Mouse (Mus musculus) cerebellum, adult 2 months (tissue): ENCODE measurements around the gene Tln1. TPM values are rescaled to one million over a fixed set of nuclear protein-coding genes. Genes with fewer than 3 reads are reported as not detected.
"Not testable (repeated sequence)": the region's sequence is repeated elsewhere in the genome, so short reads cannot be mapped to it uniquely, and the experiment has no call there.

Source experiments
- DNase-seq, 2 experiments: peaks; one replicate each; pipeline ENCODE4 v3.0.0; 2021
- H3K27ac ChIP-seq: fragments of 200-500 bp; 2 replicates; pipeline ENCODE4 v1.5.1; 2012; ENCODE audit warnings: low read length, control low read depth, inconsistent platforms; ENCODE audit not compliant: insufficient read depth
- H3K27me3 ChIP-seq: fragments of 200-500 bp; 2 replicates; pipeline ENCODE4 v1.6.1; 2012; ENCODE audit warnings: inconsistent platforms, mild to moderate bottlenecking, low read length, moderate library complexity; ENCODE audit not compliant: control insufficient read depth, insufficient read depth
- H3K4me1 ChIP-seq: fragments of 200-500 bp; 2 replicates; pipeline ENCODE4 v1.6.1; 2011; ENCODE audit warnings: low read length; ENCODE audit not compliant: control insufficient read depth, insufficient read depth
- H3K4me3 ChIP-seq: fragments of 200-500 bp; replicated peaks from 2 replicates; pipeline ENCODE3; 2011; ENCODE audit warnings: mild to moderate bottlenecking, low read depth, low read length, control low read depth; ENCODE audit not compliant: insufficient read depth
- CTCF ChIP-seq: fragments of 200-500 bp; IDR thresholded peaks from 2 replicates; pipeline ENCODE4 v1.5.1; 2011; ENCODE audit warnings: low read depth, mild to moderate bottlenecking, control low read depth, low read length, moderate library complexity, borderline replicate concordance; ENCODE audit not compliant: insufficient read depth
- POLR2A ChIP-seq: fragments of 200-500 bp; IDR thresholded peaks from 2 replicates; pipeline ENCODE4 v1.6.1; 2011; ENCODE audit warnings: low read length, control low read depth, borderline replicate concordance; ENCODE audit not compliant: insufficient read depth
- WGBS: fragments of 180-500 bp; shearing (Covaris S2); methylation state at CpG from one replicate; pipeline ENCODE4 v1.1.7; 2018; 5-methylcytosine and 5-hydroxymethylcytosine counted together
- polyA plus RNA-seq: library from polyadenylated mRNA; depleted of rRNA; stranded (reverse); fragments of >200 nt; gene quantifications from 2 replicates; pipeline ENCODE4 v1.2.3, GENCODE M21; 2012; rRNA removed

The Tln1 gene
- 48.8 and 53.9 TPM in 2 replicates for polyA plus RNA-seq

- Histone ChIP-seq H3K27ac (peak within 1 kb of the TSS; percentile 77), H3K27me3 (no peaks in the 10 kb centered on the region), H3K4me1 (peaks cover 19% of the 10 kb centered on the region), H3K4me3 (peak within 1 kb of the TSS; percentile 86)
- TF ChIP-seq CTCF (no peak), POLR2A (peak; percentile 75; the same call in 1 of the 2 replicates)
- WGBS: under 1% methylated on average over 61 of the region's 62 CpGs
- DNase-seq: peak; percentile 95
Observed at GRCm38 (mm10) chr4:43561997-43562768, at the start of gene Tln1, which contains the start of gene Creb3. Tln1 (minus strand) TSS chr4:43562691. Creb3 (plus strand) TSS chr4:43562332.

GRCm38 (mm10) chr4:43604751-43605685 is 42.5 kb upstream of the Tln1 start:
- Histone ChIP-seq H3K27me3 (no peaks in the 10 kb centered on the region), H3K4me1 (no peaks in the 10 kb centered on the region), H3K4me3 (no peak overlapping the region), H3K27ac (no peak overlapping the region)
- no peak for DNase-seq
- WGBS: 80% methylated on average over 9 of the region's 9 CpGs
- no peak for TF ChIP-seq POLR2A
- TF ChIP-seq CTCF: no peak

- no peak for DNase-seq
- TF ChIP-seq CTCF (no peak), POLR2A (no peak)
- Histone ChIP-seq H3K4me3 (no peak overlapping the region), H3K27ac (no peak overlapping the region), H3K4me1 (no peaks in the 10 kb centered on the region), H3K27me3 (no peaks in the 10 kb centered on the region)
- WGBS: 59% methylated on average over 3 of the region's 3 CpGs
Observed at GRCm38 (mm10) chr4:43604099-43604498, 41.6 kb upstream of the Tln1 start.

- DNase-seq: no peak
- Histone ChIP-seq H3K4me1 (no peaks in the 10 kb centered on the region), H3K27me3 (no peaks in the 10 kb centered on the region), H3K4me3 (no peak overlapping the region), H3K27ac (no peak overlapping the region)
- TF ChIP-seq POLR2A: no peak
- no peak for TF ChIP-seq CTCF
- WGBS: 65% methylated on average over 9 of the region's 9 CpGs
Observed at GRCm38 (mm10) chr4:43600195-43600934, 37.9 kb upstream of the Tln1 start.

GRCm38 (mm10) chr4:43598650-43599380 is 36.3 kb upstream of the Tln1 start:
- Histone ChIP-seq H3K27ac (no peak overlapping the region), H3K27me3 (no peaks in the 10 kb centered on the region), H3K4me1 (no peaks in the 10 kb centered on the region), H3K4me3 (no peak overlapping the region)
- 82% methylated on average over 7 of the region's 7 CpGs for WGBS
- no peak for TF ChIP-seq POLR2A
- no peak for DNase-seq

GRCm38 (mm10) chr4:43598200-43598599 is 35.7 kb upstream of the Tln1 start:
- no peak for DNase-seq
- H3K4me1 ChIP-seq: no peaks in the 10 kb centered on the region
- no peaks in the 10 kb centered on the region for H3K27me3 ChIP-seq
- no peak overlapping the region for H3K4me3 ChIP-seq
- 81% methylated on average over 4 of the region's 4 CpGs for WGBS
- no peak overlapping the region for H3K27ac ChIP-seq
- TF ChIP-seq CTCF (no peak), POLR2A (no peak)

GRCm38 (mm10) chr4:43596597-43596996 is 34.1 kb upstream of the Tln1 start:
- H3K27me3 ChIP-seq, H3K4me3 ChIP-seq, H3K4me1 ChIP-seq, H3K27ac ChIP-seq, DNase-seq: not testable (repeated sequence)
- WGBS: 86% methylated on average over 2 of the region's 2 CpGs
